Mouse (Mus musculus) intestine, embryonic 16.5 days (tissue): ENCODE measurements at regions not wholly inside any gene's neighbourhood (a gene's known extent, or its start where the extent isn't known, plus 50 kb on each side); places are given as distances from the start of the nearest gene placed in this dataset.

ENCODE experiments used
- ATAC-seq: fragments of 200-750 bp; cut with Nextera tagmentation; 2 replicates; pipeline ENCODE4 v1.8.0; 2017; ENCODE audit warnings: moderate TSS enrichment, moderate library complexity
- H3K27ac ChIP-seq: fragments of 300-500 bp; sonication (generic); 2 replicates; pipeline ENCODE4 v1.5.1; 2014; ENCODE audit warnings: mild to moderate bottlenecking, low read length
- H3K27me3 ChIP-seq: fragments of 300-500 bp; sonication (generic); replicated peaks from 2 replicates; pipeline ENCODE4 v1.6.1; 2014; ENCODE audit warnings: low read length, control low read depth, mixed read lengths; ENCODE audit not compliant: control insufficient read depth, insufficient read depth
- H3K36me3 ChIP-seq: fragments of 300-500 bp; sonication (generic); 2 replicates; pipeline ENCODE4 v1.6.1; 2014; ENCODE audit warnings: low read length, control low read depth; ENCODE audit not compliant: control insufficient read depth, insufficient read depth
- H3K4me1 ChIP-seq: fragments of 300-500 bp; sonication (generic); 2 replicates; pipeline ENCODE4 v1.6.1; 2014; ENCODE audit warnings: low read length, control low read depth, mixed read lengths; ENCODE audit not compliant: control insufficient read depth, insufficient read depth
- H3K4me2 ChIP-seq: fragments of 300-500 bp; sonication (generic); 2 replicates; pipeline ENCODE4 v1.6.1; 2014; ENCODE audit warnings: low read depth, low read length, control low read depth
- H3K4me3 ChIP-seq: fragments of 300-500 bp; sonication (generic); 2 replicates; pipeline ENCODE4 v1.5.1; 2014; ENCODE audit warnings: mild to moderate bottlenecking, low read length
- H3K9ac ChIP-seq: fragments of 300-500 bp; sonication (generic); 2 replicates; pipeline ENCODE4 v1.6.1; 2014; ENCODE audit warnings: low read depth, low read length
- H3K9me3 ChIP-seq: fragments of 300-500 bp; sonication (generic); 2 replicates; pipeline ENCODE4 v1.6.1; 2016; ENCODE audit warnings: low read length, control low read depth; ENCODE audit not compliant: control insufficient read depth
- WGBS: fragments of 180-500 bp; shearing (Covaris S2); extraction: QIAGEN DNeasy Blood & Tissue Kit; methylation state at CpG from one replicate; pipeline ENCODE4 v1.1.7; 2014; 5-methylcytosine and 5-hydroxymethylcytosine counted together

DNA sequence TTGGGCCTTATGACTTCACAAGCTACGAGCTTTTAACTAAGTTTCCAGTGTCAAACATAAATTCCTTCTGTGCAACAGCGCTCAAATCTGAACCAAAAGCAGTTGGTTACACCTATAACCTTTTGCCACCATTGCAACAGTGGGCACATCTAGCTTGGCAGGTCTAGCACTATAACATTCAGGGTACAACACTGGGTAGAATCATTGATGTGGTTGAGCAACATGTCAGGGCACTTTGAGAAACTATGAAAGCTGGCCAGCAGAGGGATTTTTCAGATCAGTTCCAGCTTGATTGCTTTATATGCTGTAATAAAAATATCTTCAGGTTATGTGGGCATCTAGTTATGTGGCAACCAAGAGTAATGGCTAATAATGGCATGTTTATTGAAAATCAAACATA lies 63.8 kb upstream of the Slc7a11 start:
- no peak for ATAC-seq
- H3K9me3 ChIP-seq, result no peaks in the 10 kb centered on the region
- H3K4me2 ChIP-seq, result no peak overlapping the region
- 87% methylated on average over 2 of the region's 2 CpGs for WGBS
- H3K36me3 ChIP-seq, result no peaks in the 10 kb centered on the region
- no peaks in the 10 kb centered on the region for H3K27me3 ChIP-seq
- H3K9ac ChIP-seq, result no peak overlapping the region
- no peak overlapping the region for H3K27ac ChIP-seq
- H3K4me3 ChIP-seq, result no peak overlapping the region
- no peaks in the 10 kb centered on the region for H3K4me1 ChIP-seq
